Mouse (Mus musculus): ENCODE measurements at regions not wholly inside any gene's neighbourhood (a gene's known extent, or its start where the extent isn't known, plus 50 kb on each side); places are given as distances from the start of the nearest gene placed in this dataset.

GRCm38 (mm10) chr3:34377913-34378312 lies 272.3 kb upstream of the Sox2 start:
- DNase-seq (ENCODE audit: low read depth, low spot score) = no peak

GRCm38 (mm10) chr3:34377329-34377728 lies 272.9 kb upstream of the Sox2 start:
- no peak for DNase-seq (ENCODE audit: low read depth, low spot score)

GRCm38 (mm10) chr3:34371418-34371817 lies 278.8 kb upstream of the Sox2 start:
- no peak for DNase-seq (ENCODE audit: low read depth, low spot score)

GRCm38 (mm10) chr3:34338100-34338499 lies 257.0 kb upstream of the Dnajc19 start:
- no peak for DNase-seq (ENCODE audit: low read depth, low spot score)

GRCm38 (mm10) chr3:34333555-34333954 lies 252.4 kb upstream of the Dnajc19 start:
- DNase-seq (ENCODE audit: low read depth, low spot score) = no peak

- DNase-seq (ENCODE audit: low read depth, low spot score) = no peak
These were observed 250.8 kb upstream of the Dnajc19 start for GRCm38 (mm10) chr3:34331889-34332276.

- DNase-seq (ENCODE audit: low read depth, low spot score) = no peak
These were observed 250.1 kb upstream of the Dnajc19 start for GRCm38 (mm10) chr3:34330970-34331888.

- DNase-seq (ENCODE audit: low read depth, low spot score) = no peak
These were observed 247.7 kb upstream of the Dnajc19 start for GRCm38 (mm10) chr3:34328865-34329264.

- DNase-seq (ENCODE audit: low read depth, low spot score) = no peak
These were observed 244.5 kb upstream of the Dnajc19 start for GRCm38 (mm10) chr3:34325669-34326068.

GRCm38 (mm10) chr3:34322527-34323210 lies 241.5 kb upstream of the Dnajc19 start:
- no peak for DNase-seq (ENCODE audit: low read depth, low spot score)

- DNase-seq (ENCODE audit: low read depth, low spot score) = no peak
These were observed 233.7 kb upstream of the Dnajc19 start for GRCm38 (mm10) chr3:34314798-34315197.

GRCm38 (mm10) chr3:34314393-34314792 lies 233.3 kb upstream of the Dnajc19 start:
- no peak for DNase-seq (ENCODE audit: low read depth, low spot score)

- no peak for DNase-seq (ENCODE audit: low read depth, low spot score)
These were observed 230.8 kb upstream of the Dnajc19 start for GRCm38 (mm10) chr3:34311944-34312343.

GRCm38 (mm10) chr3:34299637-34300036 lies 218.5 kb upstream of the Dnajc19 start:
- no peak for DNase-seq (ENCODE audit: low read depth, low spot score)

GRCm38 (mm10) chr3:34287836-34288235 lies 206.7 kb upstream of the Dnajc19 start:
- DNase-seq (ENCODE audit: low read depth, low spot score) = no peak

- DNase-seq (ENCODE audit: low read depth, low spot score) = no peak
These were observed 189.0 kb upstream of the Dnajc19 start for GRCm38 (mm10) chr3:34270154-34270553.

GRCm38 (mm10) chr3:34266462-34266861 lies 185.3 kb upstream of the Dnajc19 start:
- no peak for DNase-seq (ENCODE audit: low read depth, low spot score)

- no peak for DNase-seq (ENCODE audit: low read depth, low spot score)
These were observed 183.7 kb upstream of the Dnajc19 start for GRCm38 (mm10) chr3:34264811-34265210.

GRCm38 (mm10) chr3:34252730-34253337 lies 171.7 kb upstream of the Dnajc19 start:
- no peak for DNase-seq (ENCODE audit: low read depth, low spot score)

- DNase-seq (ENCODE audit: low read depth, low spot score) = no peak
These were observed 161.0 kb upstream of the Dnajc19 start for GRCm38 (mm10) chr3:34242126-34242525.

- DNase-seq (ENCODE audit: low read depth, low spot score) = no peak
These were observed 158.9 kb upstream of the Dnajc19 start for GRCm38 (mm10) chr3:34239978-34240377.

GRCm38 (mm10) chr3:34234391-34234790 lies 153.3 kb upstream of the Dnajc19 start:
- no peak for DNase-seq (ENCODE audit: low read depth, low spot score)
